Mouse (Mus musculus) urinary bladder, postnatal 4 days (tissue): ENCODE measurements around the gene Adamts18.

Source experiments
- DNase-seq, 2 experiments: peaks; one replicate each; pipeline ENCODE4 v3.0.0; 2021 to 2022; ENCODE audit warnings: low spot score in 2 of 2

The Adamts18 gene

DNA sequence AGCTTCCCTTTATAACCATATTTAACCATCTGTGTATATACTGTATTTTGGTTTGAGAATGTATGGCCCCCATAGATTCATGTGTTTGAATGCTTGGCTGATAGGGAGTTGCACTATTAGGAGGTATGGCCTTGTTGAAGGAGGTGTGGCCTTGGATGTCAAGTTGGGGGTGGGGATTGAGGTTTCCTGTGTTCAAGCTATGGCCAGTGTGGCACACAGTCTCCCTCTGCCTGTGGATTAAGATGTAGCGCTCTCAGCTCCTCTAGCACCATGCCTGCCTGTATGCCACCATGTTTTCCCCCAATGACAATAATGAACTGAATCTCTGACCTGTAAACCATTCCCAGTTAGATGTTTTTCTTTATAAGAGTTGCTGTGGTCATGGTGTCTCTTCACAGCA lies 188.4 kb downstream of the Adamts18 start:
- peak in 1 of 2 experiments; percentile 33 for DNase-seq

DNA sequence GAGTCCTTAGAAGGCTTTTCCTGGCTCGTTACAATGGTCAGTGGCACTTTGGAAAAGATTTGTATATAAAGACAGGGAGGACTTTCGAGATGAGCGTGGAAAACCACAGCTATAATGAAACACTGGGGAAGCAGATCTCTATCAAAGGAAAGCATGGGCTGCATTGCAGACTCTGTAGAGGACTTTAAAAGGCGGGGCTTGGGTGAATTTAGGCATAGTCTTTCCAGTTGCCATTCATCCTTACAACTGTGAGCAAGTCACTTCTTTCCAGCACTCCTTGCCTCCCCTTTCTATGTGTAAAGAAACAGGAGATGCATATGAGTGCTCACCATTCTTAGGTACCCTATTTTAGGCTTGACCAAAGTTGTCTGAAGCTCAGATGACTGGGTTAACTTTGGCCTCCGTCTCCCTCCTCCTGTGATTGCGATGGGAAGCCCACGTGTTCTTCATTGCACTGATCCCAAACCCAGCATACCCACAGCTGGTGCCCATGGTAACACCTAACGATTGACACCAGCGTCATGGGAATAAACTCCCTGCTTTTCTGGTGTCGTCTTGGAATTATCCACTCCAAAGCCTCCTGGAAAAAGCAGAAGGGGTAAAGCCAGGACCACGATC lies 191.7 kb downstream of the Adamts18 start:
- DNase-seq, result peak in 1 of 2 experiments; percentile 49

GRCm38 (mm10) chr8:113656154-113656553 lies 192.4 kb downstream of the Adamts18 start:
- DNase-seq, result no peak

- no peak for DNase-seq
Observed at GRCm38 (mm10) chr8:113653151-113653550, 195.4 kb downstream of the Adamts18 start.

DNA sequence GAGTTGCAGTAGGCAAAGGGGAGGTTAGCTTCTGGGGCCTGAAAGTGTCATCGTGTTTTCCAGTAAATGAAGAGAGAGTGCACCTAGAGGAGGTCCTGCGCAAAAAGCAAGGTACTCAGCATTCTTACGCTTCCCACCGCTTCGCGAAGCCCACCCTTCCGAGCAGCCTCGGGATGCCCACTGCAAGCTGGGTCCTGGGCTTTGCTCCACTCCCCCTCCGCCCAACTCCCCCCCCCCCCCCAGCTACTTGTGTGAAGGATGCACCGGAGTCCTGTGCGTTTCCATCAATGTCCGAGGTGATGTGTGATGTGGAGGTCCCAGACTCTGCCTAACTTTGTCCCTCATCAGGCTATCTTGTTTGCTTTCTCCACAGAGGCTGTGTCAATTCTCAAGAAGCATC lies 196.1 kb downstream of the Adamts18 start:
- no peak for DNase-seq
